Mouse (Mus musculus) lung, adult 2 months (tissue): ENCODE data around the gene Zic5.

Experiments
- CTCF ChIP-seq: fragments of 200-500 bp; IDR thresholded peaks from 2 replicates; pipeline ENCODE4 v1.5.1; 2011; ENCODE audit warnings: mild to moderate bottlenecking, low read length, control low read depth; ENCODE audit not compliant: insufficient read depth
- POLR2A ChIP-seq: fragments of 200-500 bp; IDR thresholded peaks from 2 replicates; pipeline ENCODE4 v1.6.1; 2011; ENCODE audit warnings: low read depth, mild to moderate bottlenecking, control low read depth, low read length, borderline replicate concordance; ENCODE audit errors: extremely low read depth

DNA sequence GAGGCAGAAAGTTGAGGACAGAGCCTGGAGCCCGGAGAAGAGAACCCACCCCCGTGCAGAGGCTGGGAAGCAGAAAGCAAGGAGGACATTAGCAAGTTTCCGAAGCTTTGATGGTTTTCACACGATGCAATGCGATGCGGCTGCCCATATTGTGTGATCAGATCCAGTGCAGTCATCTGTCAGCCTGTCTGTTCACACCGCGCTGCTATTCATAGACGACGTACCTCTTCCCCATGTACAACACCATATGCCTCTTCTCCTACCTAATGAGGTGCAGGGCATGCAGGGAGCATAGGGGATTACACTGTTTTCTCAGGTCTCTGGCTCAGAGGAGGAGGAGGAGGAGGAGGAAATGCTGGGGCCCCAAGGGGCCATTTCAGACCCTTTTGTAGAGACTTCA, 28.6 kb downstream of the Zic5 start:
- TF ChIP-seq CTCF (no peak), POLR2A (no peak)
